Mouse (Mus musculus): ENCODE results near the gene Kif6. TPM values are rescaled to one million over a fixed set of nuclear protein-coding genes. Genes with fewer than 3 reads are reported as not detected.

The Kif6 gene
- total RNA-seq, 2 experiments from 2014 or later, result 1.9 to 2.1 TPM

DNA sequence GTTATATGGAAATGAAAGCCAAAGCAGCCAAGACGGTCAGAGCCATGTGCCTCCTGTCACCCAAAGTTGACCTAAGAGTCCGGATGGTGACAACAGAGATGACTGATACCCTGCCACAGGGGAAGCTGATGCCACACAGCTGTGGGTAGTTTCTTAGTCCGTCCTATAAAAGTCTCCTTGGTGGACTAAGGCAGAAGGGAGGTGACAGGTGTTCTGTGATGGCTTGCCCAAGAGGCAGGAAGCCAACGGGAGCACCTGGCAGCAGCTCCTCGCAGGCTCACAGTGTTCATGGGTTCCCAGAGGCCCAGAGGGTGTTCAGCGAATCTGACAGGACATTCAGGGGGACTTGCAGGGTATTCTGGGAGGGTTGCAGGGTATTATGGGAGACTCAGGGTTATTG, 279.5 kb downstream of the Kif6 start:
- H3K27ac ChIP-seq, result no peak overlapping the region
- intact Hi-C loops (cut with DNase I), result loop anchor here (10.0 kb wide), 1 partner anchor 1480 kb away; the partner anchor contains the start of gene Oard1
- no peak for TF ChIP-seq CTCF (IDR thresholded peaks at IDR 0.05)
- no peak overlapping the region for H3K4me3 ChIP-seq
- DNase-seq (ENCODE audit: extremely low spot score in 1 of 2, low spot score in 2 of 2), result no peak

DNA sequence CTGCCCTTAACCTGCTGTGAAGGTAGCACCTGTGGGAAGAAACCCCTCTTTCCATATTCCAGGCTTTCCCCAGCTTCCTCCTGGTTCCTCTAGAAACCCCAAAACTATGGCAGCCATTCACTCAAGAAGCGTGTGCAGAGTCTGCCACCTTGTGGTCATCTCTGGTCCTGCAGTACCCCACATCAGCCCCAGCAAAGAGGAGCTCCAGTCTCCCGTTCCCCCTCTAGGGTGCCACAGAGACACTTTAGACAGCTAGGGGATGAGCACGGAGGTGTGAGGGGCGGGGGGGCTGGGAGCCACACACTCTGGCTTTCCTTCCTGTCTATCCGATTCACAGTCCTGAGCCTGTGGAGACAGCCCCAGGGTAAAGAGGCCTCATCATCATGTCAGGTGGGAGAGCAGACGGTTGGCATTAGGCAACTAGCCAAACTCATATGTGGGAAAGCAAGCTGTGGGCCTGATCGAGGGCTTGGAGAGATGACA, 284.0 kb downstream of the Kif6 start:
- H3K4me3 ChIP-seq, result no peak overlapping the region
- TF ChIP-seq CTCF (IDR thresholded peaks at IDR 0.05), result peak; percentile 84
- intact Hi-C loops (cut with DNase I), result loop anchor here (1.0 to 10.0 kb wide), 4 partner anchors 367 to 1484 kb away; partner anchors contain the start of gene Oard1
- DNase-seq (ENCODE audit: extremely low spot score in 1 of 2, low spot score in 2 of 2), result peak; percentile 83 to 89
- H3K27ac ChIP-seq, result no peak overlapping the region

DNA sequence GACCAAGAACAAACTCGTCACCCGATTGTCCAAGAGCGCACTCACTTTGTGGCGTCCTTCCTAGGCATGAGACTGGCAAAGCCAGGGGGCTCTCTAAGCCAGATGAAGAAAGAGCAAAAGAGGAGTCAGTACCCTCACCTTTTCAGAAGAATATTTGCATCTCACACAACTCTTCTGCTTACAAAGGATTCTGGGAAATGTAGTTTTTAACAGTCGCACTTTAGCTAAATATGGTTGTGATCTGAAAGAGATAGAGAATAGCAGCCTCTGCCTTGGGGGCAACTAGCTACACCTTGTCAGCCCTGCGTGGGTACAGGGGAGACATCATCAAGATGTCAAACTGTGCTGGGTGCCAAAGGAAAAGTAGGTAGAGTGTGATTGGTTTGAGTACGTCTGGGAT, 287.7 kb downstream of the Kif6 start:
- intact Hi-C loops (cut with DNase I), result no loop called here
- H3K27ac ChIP-seq, result no peak overlapping the region
- H3K4me3 ChIP-seq, result no peak overlapping the region
- no peak for DNase-seq (ENCODE audit: extremely low spot score in 1 of 2, low spot score in 2 of 2)
- TF ChIP-seq CTCF (IDR thresholded peaks at IDR 0.05), result no peak

DNA sequence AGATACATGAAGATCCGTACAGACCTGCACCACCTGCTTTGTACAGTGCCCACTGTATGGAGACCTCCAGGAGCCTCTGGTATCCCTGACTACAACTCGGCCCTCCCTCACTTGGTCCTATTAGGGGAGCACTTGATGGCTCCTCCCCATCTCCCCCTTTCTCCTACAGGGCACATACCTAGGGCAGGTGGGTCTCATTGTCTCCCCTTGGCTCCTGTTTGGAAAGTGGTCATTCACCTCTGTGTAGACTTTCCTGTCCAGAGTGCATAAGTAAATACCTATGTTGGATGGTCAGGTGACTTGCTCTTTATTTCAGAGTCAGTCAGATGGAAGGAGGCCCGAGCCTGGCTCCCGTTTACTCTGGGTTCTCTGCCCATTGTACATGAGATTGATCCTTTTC, 308.5 kb downstream of the Kif6 start:
- intact Hi-C loops (cut with DNase I), result no loop called here

DNA sequence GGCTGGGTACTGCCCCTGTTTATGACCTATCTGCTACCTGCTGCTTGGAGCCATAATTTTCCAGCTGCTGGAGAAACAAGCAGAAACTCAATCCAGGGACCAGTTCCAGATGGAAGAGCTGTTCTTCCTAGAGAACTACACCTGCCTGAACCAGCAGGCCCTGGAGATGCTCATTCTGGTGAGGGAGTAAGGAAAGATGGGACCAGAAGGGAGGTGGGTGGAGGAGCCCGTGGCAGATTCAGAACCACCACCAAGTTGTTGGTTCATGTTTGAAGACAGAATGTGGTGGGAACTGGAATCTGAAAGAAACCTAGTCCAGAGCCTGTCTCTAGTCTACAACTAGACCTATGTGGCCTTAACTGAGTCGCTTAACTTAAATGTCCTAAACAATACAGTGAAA, 312.7 kb downstream of the Kif6 start:
- DNase-seq (ENCODE audit: extremely low spot score in 1 of 2, low spot score in 2 of 2), result no peak
- intact Hi-C loops (cut with DNase I), result no loop called here
- Histone ChIP-seq H3K27ac (no peak overlapping the region), H3K4me3 (no peak overlapping the region)
- TF ChIP-seq CTCF (IDR thresholded peaks at IDR 0.05), result no peak

More for the DNA sequence above, 308.5 kb downstream of the Kif6 start:
- H3K27ac ChIP-seq, result no peak overlapping the region
- no peak for DNase-seq (ENCODE audit: extremely low spot score in 1 of 2, low spot score in 2 of 2)
- TF ChIP-seq CTCF (IDR thresholded peaks at IDR 0.05), result no peak
- no peak overlapping the region for H3K4me3 ChIP-seq

DNA sequence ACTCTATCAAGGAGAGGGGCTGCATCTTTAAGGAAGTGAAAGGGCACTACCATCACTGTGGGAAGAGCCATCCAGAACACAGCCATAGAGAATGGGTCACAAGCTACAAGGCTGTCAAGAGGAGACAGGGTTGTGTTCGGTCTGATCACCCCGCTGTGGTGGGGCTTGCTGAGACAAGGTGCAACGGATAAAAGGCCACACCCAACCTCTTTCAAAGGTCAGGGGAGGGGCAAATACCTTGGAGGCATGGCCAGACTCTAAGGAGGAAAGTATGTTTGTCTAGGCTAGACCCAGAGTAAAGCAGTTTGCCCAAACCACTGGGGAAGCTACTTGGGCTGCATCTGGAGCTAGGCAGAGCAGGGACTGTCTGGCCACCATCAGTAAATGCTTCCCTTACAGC, 318.9 kb downstream of the Kif6 start:
- intact Hi-C loops (cut with DNase I), result loop anchor here (10.0 kb wide), 1 partner anchor 861 kb away; no protein-coding TSS in a partner anchor
- Histone ChIP-seq H3K4me3 (no peak overlapping the region), H3K27ac (no peak overlapping the region)
- no peak for DNase-seq (ENCODE audit: extremely low spot score in 1 of 2, low spot score in 2 of 2)
- TF ChIP-seq CTCF (IDR thresholded peaks at IDR 0.05), result no peak

DNA sequence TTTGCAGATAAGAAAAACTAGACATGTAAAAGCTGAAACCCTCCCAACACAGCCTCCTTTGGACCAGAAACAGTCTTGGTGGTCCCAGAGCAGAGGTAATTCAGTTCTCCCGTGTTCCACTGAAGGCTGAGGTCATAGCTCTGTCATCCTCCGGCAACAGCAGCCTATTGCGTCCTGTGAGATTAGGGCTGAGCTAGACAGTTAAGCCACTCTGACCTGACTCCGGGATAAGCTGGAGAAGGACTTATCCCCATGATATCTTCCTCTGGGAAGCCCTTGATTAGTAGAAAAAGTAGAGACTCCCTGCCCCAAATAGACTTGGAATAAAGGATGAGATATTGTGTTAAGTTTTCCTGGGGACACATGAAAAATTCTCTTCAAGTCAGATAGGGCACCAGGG, 319.6 kb downstream of the Kif6 start:
- TF ChIP-seq CTCF (IDR thresholded peaks at IDR 0.05), result no peak
- DNase-seq (ENCODE audit: extremely low spot score in 1 of 2, low spot score in 2 of 2), result no peak
- H3K27ac ChIP-seq, result no peak overlapping the region
- intact Hi-C loops (cut with DNase I), result loop anchor here (10.0 kb wide), 1 partner anchor 860 kb away; no protein-coding TSS in a partner anchor
- H3K4me3 ChIP-seq, result no peak overlapping the region

DNA sequence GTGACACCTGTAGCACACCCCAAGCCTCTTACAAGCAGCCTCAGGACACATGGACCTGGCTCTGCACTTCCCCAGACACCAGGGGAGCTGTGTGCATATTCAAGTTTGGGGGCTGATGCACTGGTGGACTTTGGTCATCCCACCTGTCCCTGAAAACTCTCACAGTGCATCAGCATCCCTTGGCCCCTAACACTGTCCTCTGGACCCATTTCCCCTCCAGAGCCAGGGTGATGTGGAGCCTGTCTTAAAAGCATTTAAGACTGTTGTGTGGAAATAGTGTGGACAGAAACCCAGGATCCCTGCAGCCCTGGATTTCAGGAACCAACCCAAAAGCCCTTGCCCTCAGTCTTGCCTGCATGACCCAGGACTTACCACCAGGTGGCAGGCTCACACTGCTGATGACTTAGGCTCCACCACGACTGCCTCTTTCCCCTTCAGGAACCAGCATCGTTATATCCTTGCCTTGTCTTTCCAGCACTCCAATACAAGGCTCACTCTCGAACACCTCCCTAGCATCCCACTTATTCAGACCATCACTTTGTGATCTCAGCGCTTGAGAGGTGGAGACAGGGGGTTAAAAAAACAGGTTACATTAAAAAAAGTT, 320.8 kb downstream of the Kif6 start:
- DNase-seq (ENCODE audit: extremely low spot score in 1 of 2, low spot score in 2 of 2), result peak; percentile 73 to 85
- H3K4me3 ChIP-seq, result no peak overlapping the region
- TF ChIP-seq CTCF (IDR thresholded peaks at IDR 0.05), result peak; percentile 92
- H3K27ac ChIP-seq, result no peak overlapping the region
- intact Hi-C loops (cut with DNase I), result loop anchor here (1.0 to 10.0 kb wide), 2 partner anchors 302 to 859 kb away; no protein-coding TSS in a partner anchor

DNA sequence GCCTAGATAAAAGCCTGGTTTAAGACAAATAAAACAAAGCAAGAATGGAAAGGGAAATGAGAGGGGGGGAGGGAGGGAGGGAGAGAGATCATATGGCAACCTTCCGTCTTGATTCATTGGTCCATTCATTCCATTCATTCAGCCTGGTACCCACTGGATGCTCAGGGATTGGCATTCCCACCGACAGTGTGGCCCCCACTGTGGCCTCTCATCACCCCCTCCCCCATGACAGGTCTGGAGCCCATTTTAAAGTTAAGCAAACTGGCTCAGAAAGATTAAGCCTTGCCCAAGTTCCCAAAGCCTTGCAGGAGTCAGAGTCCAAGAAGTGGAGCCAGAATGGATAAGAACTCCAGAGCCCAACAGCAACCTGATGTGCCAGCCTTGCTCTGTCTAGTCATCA, 321.3 kb downstream of the Kif6 start:
- intact Hi-C loops (cut with DNase I), result loop anchor here (10.0 kb wide), 1 partner anchor 859 kb away; no protein-coding TSS in a partner anchor
- Histone ChIP-seq H3K4me3 (no peak overlapping the region), H3K27ac (no peak overlapping the region)
- no peak for DNase-seq (ENCODE audit: extremely low spot score in 1 of 2, low spot score in 2 of 2)
- TF ChIP-seq CTCF (IDR thresholded peaks at IDR 0.05), result no peak

DNA sequence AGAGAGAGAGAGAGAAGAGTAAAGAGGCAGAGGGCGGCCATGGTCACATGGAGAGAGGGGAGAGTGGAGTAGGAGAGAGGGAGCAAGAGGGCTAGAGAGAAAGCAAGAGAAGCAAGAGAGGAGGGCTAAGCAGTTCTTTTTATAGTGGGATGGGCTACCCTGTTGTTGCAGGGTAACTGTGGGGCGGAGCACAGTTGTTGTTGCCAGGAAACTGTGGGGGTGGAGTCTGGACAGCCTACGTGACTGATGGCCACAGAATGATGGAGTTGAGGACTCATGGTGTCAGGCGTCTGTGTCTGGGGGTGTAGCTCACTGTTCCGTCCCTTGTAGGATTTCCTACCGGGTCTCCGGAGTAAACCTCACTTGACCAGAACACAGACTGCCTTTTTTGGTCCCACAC, 324.2 kb downstream of the Kif6 start:
- H3K27ac ChIP-seq, result no peak overlapping the region
- intact Hi-C loops (cut with DNase I), result loop anchor here (10.0 kb wide), 1 partner anchor 856 kb away; no protein-coding TSS in a partner anchor
- no peak for DNase-seq (ENCODE audit: extremely low spot score in 1 of 2, low spot score in 2 of 2)

DNA sequence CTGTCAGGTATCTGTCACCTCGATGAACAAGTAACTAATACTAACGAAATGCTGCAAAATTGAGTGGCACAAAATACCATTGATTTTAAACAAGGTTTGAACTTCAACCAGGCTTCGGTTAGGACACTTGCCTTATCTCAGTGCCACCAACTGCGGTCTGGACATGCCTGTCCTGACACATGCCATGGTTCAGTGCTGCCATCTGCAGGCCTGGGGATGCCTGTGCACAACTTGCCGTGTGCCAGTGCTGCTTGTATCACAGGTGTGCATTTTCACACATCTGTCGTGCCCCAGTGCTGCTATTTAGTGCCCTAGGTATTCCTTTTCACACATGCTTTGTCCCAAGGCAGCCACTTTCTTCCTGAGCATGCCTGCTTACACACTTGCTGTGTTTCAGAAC, 327.7 kb downstream of the Kif6 start:
- intact Hi-C loops (cut with DNase I), result no loop called here
- H3K4me3 ChIP-seq, result no peak overlapping the region
- DNase-seq (ENCODE audit: extremely low spot score in 1 of 2, low spot score in 2 of 2), result no peak
- H3K27ac ChIP-seq, result no peak overlapping the region
- TF ChIP-seq CTCF (IDR thresholded peaks at IDR 0.05), result peak; percentile 53

More for the DNA sequence above, 324.2 kb downstream of the Kif6 start:
- TF ChIP-seq CTCF (IDR thresholded peaks at IDR 0.05), result no peak
- H3K4me3 ChIP-seq, result no peak overlapping the region

DNA sequence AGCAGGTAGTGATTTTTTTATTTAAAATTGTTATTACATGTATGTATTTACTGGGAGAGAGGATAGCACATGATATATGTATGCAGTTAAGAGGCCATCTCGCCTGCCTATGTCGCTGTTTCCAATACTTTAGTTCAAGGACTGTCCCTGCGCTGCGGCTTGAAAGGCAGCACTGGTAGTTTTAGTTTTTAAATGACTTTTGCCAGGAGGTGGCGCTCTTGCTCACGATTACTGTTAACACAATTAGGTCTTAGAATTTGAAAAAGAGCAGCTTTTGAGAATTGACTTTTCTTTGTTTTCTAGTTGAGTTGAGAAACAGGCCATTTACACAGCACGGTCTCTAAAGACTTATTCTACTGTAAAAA, 336.5 kb downstream of the Kif6 start:
- intact Hi-C loops (cut with DNase I), result loop anchor here (1.0 to 5.0 kb wide), 3 partner anchors 241 to 846 kb away; partner anchors contain the start of gene Rftn1

More for the DNA sequence above, 336.5 kb downstream of the Kif6 start:
- DNase-seq (ENCODE audit: extremely low spot score in 1 of 2, low spot score in 2 of 2), result peak; percentile 77 to 80
- Histone ChIP-seq H3K4me3 (peak overlapping the region; percentile 37), H3K27ac (no peak overlapping the region)
- TF ChIP-seq CTCF (IDR thresholded peaks at IDR 0.05), result peak; percentile 76

Measured in left cerebral cortex, adult 2 months (tissue).